Mouse (Mus musculus) embryonic stem cell, embryonic (primary cell): ENCODE results near the gene Wee2.

ENCODE experiments used
- CTCF ChIA-PET, 4 experiments: fragments of 300-600 bp in 2 of 4; fragments of 350-600 bp in 2 of 4; sonication (Branson Sonifier 250); formaldehyde crosslinking; loops; one replicate each; lab custom pipeline; 2022; ENCODE audit warnings: inconsistent platforms in 2 of 4; lab: Charles Lee
- POLR2A ChIA-PET, 4 experiments: fragments of 300-600 bp in 2 of 4; fragments of 350-600 bp in 2 of 4; sonication (Branson Sonifier 250); formaldehyde crosslinking; loops; one replicate each; lab custom pipeline; 2022; ENCODE audit warnings: antibody characterized with exemption in 4 of 4, inconsistent platforms in 1 of 4; lab: Charles Lee

Gene Wee2

GRCm38 (mm10) chr6:40476132-40476531 lies 37.2 kb downstream of the Wee2 start:
- CTCF ChIA-PET = no interaction called here
- POLR2A ChIA-PET = interaction anchor here in 1 of 4 experiments (1.0 to 3.3 kb wide), 3 partner anchors 10 to 32 kb away, joined by 3 to 24 read pairs (median 7); no protein-coding TSS in a partner anchor

GRCm38 (mm10) chr6:40479705-40480104 lies 40.8 kb downstream of the Wee2 start:
- ChIA-PET CTCF (no interaction called here), POLR2A (no interaction called here)

- POLR2A ChIA-PET = interaction anchor here (0.7 to 6.6 kb wide), 7 partner anchors 9 to 157 kb away, joined by 3 to 42 read pairs (median 4); partner anchors contain the start of genes Tas2r137 (in 2 of the 4), Agk (in 1 of the 4) and Ssbp1 (in 1 of the 4)
Observed at GRCm38 (mm10) chr6:40482318-40482717, 43.4 kb downstream of the Wee2 start.

GRCm38 (mm10) chr6:40490933-40491332 lies 52.0 kb downstream of the Wee2 start, which contains the start of gene Tas2r137:
TSS of gene Tas2r137 (plus strand) at chr6:40491233.
- POLR2A ChIA-PET = interaction anchor here in 2 of 4 experiments (0.9 to 1.8 kb wide), 2 partner anchors 9 kb away, joined by 3 to 4 read pairs; no protein-coding TSS in a partner anchor
- CTCF ChIA-PET = no interaction called here

More at GRCm38 (mm10) chr6:40482318-40482717, 43.4 kb downstream of the Wee2 start:
- CTCF ChIA-PET = no interaction called here

GRCm38 (mm10) chr6:40493229-40493628 lies 54.3 kb downstream of the Wee2 start, which contains the start of gene Tas2r108:
TSS of gene Tas2r108 (plus strand) at chr6:40493529.
- POLR2A ChIA-PET = no interaction called here
- CTCF ChIA-PET = no interaction called here
